Mouse (Mus musculus): ENCODE measurements at regions not wholly inside any gene's neighbourhood (a gene's known extent, or its start where the extent isn't known, plus 50 kb on each side); places are given as distances from the start of the nearest gene placed in this dataset.
"Not testable (repeated sequence)": the region's sequence is repeated elsewhere in the genome, so short reads cannot be mapped to it uniquely, and the experiment has no call there.

DNA sequence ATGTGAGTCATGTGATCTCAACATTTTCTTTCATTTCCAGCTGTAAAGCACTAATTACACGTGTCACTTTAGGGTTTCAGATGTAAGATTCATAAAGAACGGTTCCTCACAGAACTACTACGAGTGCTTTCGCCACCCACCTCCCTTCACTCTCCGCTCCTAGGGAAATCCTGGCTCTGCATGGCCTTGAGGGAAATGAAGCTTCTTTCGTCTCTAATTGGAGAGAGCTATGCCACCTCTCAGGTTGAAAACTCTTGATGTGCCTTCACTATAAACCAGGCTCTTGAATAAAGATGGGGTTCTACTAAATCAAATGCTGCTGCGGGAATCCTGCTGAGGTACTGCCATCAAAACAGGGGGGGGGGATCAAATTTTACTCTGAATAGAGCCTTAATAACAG is 686.0 kb upstream of the Hs3st1 start:
- no peak for DNase-seq

DNA sequence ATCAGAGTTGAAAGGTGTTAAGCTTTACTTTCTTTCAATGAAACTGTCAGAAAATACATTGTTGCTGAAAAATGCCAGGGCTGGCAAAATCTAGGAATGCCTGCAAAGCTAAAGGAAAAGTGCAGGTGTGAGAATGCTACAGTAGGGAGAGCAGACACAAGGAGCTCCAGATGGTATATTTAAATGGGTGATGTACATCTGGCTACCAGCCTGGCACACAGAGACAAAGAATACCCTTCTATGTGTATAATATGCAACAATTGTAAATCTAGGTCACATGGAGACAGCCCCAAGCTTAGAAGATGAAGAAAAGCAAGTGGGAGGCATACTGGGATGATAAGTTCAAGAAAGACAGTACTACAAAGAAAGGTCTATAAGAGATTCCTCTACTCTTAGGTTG is 647.4 kb upstream of the Hs3st1 start:
- DNase-seq = no peak

DNA sequence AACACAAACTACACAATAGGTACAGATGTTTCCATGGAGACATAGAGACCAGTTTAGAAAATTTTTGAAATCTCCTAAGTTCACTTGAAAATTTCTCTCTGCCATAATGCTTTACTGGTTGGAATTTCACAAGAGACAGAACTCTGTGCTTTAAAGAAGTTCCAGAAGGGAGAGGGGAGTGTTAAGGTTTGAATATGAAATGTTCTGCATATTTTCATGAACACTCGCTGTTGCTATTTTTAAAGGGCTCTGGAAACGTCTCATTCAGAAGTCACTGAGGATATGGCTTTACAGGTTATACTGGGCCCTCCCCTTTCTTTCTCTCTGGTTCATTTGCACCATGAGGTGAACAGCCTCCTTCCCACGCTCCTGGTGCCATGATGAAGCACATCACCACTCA is 639.5 kb upstream of the Hs3st1 start:
- DNase-seq = no peak

DNA sequence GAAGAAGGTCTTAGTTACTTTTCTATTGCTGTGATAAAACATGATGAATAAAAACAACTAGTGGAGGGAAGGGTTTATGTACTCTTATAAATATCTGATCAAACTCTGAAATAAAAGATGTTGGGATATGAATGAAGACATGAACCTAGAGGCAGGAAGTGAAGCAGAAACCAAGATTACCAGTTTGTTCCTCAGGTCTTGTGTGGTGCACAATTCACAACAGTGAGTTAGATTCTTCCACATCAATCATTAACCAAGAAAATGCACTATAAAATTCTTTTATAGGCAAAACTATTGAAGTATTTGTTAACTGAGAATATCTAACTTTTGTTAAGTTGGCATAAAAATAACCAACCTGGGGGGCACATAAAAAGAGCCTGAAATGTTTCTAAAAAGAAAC is 634.3 kb upstream of the Hs3st1 start:
- no peak for DNase-seq

DNA sequence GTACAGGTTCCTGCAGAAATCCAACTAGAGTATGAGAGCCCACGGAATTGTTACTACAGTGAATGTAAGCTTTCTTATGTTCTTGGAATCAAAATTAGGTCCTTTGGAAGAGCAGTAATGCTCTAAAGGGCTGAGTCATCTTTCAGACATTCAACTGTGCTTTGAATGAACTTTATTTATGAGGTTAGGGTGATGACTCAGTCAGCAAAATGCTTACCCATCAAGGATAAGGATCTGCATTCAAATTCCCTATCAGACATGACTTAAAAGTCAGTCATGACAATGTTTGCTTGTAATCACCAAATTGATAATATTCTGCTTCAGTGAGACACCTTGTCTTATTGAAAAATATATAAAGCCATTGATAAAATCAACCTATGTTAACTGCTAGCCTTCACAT is 611.7 kb upstream of the Hs3st1 start:
- DNase-seq = peak; percentile 17

DNA sequence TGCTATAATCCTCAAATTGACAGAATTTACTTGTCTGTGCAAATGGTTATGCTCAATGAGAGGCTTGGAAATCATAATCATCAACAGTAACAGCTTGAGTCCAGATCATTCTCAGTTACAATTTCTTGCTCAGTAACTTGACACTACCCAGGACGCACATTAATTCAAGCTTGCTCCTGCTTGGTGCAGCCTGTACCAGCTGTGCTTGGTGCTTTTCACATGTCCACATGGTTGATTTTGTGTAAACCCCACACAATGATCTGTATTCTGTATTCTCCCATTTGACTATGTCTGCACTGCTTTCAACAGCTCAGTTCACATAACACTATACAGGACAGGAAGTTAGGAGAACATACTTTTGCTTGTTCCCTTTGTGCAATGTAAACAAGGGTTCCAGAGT is 576.0 kb upstream of the Hs3st1 start:
- DNase-seq = no peak

DNA sequence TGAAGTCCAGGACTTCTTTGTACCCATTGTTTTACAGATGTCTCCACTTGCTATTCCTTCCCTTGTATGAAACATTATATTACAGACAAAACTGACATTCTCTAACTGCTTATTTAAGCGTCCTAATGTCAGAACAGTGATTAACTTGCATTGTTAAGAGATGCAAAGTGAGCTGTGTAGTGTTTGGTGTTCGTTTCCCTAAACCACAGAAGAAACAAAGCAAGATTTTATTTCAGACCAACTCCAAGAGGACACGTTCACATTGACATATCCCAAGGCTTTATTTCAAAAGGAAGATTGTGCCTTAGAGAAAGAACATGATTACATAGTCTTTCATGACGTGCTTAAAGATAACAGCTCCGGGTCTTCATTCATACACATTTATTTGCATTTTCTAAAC is 553.2 kb upstream of the Hs3st1 start:
- no peak for DNase-seq

DNA sequence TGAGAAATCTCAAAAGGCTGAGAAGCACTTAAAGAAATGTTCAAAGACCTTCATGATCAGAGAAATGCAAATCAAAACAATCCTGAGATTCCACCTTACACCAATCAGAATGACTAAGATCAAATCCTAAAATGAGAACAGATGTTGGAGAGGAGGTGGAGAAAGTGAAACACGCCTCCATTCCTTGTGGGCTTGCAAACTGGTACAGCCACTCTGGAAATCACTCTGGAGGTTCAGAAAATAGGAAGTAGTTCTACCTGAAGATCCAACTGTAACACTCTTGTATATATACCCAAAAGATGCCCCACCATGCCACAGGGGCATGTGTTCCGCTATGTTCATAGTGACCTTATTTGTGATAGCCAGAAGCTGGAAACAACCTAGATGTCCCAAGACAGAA is 549.5 kb upstream of the Hs3st1 start:
- not testable (repeated sequence) for DNase-seq

DNA sequence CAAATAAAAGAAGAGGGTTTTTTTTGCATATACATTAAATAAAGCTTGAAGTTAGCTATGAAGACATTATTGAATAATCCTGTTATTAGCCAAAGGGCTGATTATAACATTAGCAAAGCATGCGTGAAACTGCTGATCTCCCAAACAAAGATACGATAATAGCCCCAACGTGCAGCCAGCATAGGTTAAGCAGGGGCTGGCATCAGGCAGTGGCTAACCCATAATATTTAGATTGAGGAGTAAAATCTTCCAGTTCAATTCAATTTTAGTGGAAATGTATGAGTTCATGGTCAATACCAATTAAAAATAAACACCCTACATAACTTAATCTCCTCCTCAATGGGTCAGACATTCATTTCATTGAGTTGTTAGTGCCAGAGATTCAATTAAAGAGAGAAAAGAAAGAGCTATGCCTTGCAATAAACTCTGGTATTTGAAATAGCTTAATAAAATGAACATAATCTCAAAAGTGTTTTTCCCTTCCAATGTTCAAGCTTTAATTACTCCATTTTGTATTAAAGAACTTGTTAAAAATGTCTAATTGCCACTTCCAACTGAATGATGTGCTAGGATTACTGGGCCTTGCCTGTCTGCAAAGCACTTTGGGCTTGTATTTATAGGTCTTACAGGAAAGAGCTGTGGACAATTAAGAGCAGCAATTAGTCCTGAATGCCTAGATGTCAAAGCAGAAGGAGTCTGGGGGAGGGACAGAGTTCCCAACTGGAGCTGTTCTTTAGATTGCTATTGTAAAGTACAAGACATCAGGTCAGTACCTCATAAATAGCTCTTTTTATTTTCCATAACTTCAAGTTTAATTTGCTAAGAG is 539.8 kb upstream of the Hs3st1 start:
- no peak for DNase-seq

DNA sequence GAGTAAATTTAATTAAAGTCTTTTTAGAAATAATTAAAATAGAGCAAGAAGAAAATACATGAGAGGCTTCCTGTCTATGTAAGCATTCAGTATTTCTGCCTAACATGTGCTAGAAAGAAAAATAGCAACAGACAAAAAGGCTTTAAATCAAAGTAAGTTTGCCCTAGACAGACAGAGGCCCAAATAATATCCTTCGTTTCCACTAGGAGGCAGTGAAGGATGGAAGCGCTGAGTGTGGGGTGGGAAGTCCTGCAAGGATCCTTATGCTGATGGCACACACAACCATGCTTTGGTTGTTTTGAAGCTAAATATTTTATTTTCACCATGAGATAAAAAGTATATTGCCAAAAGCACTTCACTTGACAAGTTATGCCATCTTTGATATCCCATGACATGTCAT is 527.1 kb upstream of the Hs3st1 start:
- no peak for DNase-seq

DNA sequence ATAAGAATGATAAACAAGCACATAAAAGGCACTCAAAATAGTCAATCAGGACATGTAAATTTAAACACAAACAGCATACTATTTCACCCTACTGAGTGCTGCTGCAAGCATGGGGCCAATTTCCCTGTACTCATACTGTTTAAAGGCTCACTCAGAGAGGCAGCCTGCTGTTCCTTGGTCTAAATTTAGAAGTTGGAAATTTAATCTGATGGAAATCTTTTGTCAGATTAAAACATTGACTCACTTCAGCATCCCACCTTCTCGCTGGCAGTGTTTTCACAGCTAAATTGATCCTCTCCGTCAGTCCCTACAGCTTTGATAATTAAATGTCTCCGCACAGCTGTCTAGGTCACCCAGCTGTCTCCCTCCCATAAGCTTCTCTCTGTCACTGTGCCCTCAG is 491.4 kb upstream of the Hs3st1 start:
- DNase-seq = no peak
